Mouse (Mus musculus) kidney, postnatal 36 days (tissue): ENCODE measurements around the gene Icmt.

Source experiments
- DNase-seq, 2 experiments: peaks; one replicate each; pipeline ENCODE4 v3.0.0; 2021 to 2022; ENCODE audit warnings: mixed read lengths in 2 of 2

Gene Icmt

DNA sequence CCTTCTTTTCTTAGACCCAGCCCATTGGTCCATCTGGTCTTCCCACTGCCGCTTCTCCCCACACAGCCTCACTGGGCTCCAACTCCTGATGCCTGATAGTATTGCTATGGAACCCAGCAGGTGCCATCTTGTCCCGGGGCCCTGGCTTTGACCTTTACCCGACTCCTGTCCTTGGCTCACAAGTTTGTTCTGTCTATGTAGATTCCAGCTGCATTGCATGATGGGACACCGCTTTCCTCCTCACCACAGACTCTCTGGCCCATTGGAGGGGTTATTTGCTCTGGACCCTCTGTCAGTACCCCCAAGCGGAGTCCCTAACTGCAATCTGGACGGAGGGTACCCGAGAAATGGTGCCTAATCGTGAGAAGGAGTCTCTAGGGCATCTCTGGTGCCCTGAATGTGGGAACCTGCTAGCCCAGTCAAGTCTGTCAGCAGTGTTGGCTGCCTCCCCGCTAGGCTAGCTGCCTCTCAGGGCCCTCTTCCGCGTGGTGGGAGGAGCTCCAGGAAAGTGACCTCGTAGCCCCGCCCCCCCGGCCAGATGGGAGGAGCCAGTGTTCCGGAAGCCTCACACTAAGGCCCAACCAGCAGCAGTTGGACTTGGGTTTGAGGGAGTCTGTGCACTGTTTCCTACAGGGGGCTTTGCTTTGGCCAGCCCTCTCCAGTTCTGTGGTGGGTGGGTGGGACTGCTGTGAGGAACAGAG lies 43.7 kb downstream of the Icmt start:
- DNase-seq, result peak in 1 of 2 experiments; percentile 36

- peak in 1 of 2 experiments; percentile 54 for DNase-seq
Measured at GRCm38 (mm10) chr4:152343296-152343695, 46.3 kb downstream of the Icmt start.

GRCm38 (mm10) chr4:152344651-152345050 lies 47.6 kb downstream of the Icmt start:
- DNase-seq, result no peak

DNA sequence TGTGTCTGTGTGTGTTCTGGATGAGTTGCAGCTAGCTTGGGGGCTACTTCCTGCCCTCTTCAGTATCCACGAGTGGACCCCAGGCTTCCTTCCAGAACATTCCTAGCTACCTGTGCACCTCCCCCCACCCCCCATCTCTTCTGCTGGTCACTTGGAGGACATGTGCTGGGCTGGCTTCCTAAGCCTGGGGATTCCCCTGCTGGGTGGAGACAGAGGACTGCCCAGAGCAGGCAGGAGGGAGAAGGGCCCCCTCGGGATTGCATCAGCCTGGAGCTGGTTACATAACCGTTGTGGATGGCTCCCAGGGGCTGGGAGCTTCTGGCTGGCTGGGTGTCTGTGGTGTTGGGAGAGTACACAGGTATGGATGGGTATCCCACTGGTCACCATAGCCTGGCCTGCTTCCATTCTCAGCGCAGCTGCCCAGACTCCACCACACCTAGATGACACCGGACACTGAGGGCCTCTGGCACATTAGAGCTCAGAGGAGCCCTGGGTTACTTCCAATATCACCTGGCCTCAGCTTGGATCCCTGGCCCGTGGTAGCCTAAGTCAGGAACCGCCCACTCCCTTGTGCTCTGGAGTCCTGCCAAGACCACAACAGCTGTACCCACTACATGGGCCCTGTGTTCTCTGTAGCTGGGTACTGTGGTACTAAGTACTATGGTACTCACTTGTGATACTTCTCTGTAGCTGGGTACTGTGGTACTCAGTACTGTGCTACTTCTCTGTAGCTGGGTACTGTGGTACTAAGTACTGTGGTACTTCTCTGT lies 48.3 kb downstream of the Icmt start:
- DNase-seq, result peak; percentile 31 to 35

GRCm38 (mm10) chr4:152349837-152350381 lies 52.9 kb downstream of the Icmt start:
- DNase-seq, result no peak

- DNase-seq, result no peak
Measured at GRCm38 (mm10) chr4:152350722-152351421, 53.8 kb downstream of the Icmt start.

GRCm38 (mm10) chr4:152351422-152352305 lies 54.6 kb downstream of the Icmt start:
- no peak for DNase-seq

- no peak for DNase-seq
Measured at GRCm38 (mm10) chr4:152353886-152354637, 57.0 kb downstream of the Icmt start.

DNA sequence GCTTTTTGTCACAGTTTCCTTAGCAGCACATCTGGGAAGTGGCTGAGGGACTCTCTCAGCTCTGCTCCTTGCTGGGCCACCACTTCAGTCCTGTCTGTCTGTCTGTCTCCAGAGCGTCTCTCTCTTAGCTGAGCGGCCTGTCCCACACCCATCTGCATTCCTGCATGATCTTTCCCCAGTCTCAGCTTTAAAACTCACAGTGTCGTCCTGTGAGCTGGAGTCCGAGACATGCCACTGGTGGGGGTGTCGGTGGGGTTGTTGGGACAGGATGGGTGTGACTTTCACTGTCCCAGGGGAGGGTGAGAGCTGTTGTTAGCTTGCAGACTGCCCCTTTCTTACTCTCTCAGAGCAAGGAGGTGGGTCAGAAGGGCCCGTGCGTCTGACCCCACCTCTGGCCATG lies 58.6 kb downstream of the Icmt start:
- no peak for DNase-seq
